Mouse (Mus musculus): ENCODE data around the gene Adcy4. TPM values are rescaled to one million over a fixed set of nuclear protein-coding genes. Genes with fewer than 3 reads are reported as not detected.

Gene Adcy4
- polyA plus RNA-seq, 1 experiment from 2014 or later: 8.9 TPM

DNA sequence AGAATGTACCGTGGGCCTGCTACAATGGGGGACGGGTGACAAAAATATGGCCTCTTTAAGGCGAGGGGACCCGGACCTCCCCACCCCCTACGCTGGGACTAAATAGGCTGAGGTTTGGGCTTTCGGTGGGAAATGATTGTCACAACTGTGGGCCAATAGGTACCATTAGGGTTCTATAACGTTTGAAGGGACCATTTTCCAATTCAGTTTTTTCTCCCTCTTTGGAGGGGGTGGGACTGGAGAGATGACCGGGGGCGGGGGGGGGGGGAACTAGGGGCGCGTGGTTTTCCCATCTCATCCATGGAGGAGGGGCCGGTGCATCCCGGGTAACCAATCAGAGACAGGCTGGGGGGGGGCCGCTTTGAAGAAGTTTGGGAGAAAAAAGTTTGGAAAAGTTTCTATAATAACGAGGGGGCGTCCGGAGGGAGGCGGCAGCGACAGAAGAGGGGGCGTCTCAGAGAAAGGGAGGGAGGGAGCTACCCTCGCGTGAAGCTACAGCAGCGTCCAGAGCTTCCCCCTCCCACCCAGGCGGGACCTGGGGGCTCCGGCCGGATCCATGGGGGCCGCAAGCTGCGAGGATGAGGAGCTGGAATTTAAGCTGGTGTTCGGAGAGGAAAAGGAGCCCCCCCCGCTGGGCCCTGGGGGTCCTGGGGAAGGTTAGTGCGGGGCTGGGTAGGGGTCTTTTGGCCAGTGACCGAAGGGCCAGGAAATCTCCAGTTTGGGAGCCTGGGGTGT is 40.8 kb upstream of the Adcy4 start:
- Histone ChIP-seq H3K4me1 (ENCODE audit: control insufficient read depth, insufficient read depth, low read length) (peaks cover 7% of the 10 kb centered on the region), H3K27me3 (ENCODE audit: control insufficient read depth, insufficient read depth, low read length) (peaks cover 4% of the 10 kb centered on the region), H3K9ac (ENCODE audit: low read length) (peak overlapping the region; percentile 67), H3K27ac (ENCODE audit: low read depth, low read length) (peak overlapping the region; percentile 83), H3K4me3 (ENCODE audit: low read depth, low read length) (peak overlapping the region; percentile 54), H3K9me3 (ENCODE audit: control insufficient read depth, low read length) (no peaks in the 10 kb centered on the region), H3K4me2 (ENCODE audit: low read depth) (peak overlapping the region; percentile 81), H3K36me3 (ENCODE audit: control insufficient read depth, insufficient read depth, low read length) (no peaks in the 10 kb centered on the region)
- ATAC-seq (ENCODE audit: insufficient read depth, low FRiP score, low TSS enrichment) (no peak), DNase-seq (ENCODE audit: low spot score) (peak; percentile 65)
- WGBS: under 1% methylated on average over 29 of the region's 32 CpGs

DNA sequence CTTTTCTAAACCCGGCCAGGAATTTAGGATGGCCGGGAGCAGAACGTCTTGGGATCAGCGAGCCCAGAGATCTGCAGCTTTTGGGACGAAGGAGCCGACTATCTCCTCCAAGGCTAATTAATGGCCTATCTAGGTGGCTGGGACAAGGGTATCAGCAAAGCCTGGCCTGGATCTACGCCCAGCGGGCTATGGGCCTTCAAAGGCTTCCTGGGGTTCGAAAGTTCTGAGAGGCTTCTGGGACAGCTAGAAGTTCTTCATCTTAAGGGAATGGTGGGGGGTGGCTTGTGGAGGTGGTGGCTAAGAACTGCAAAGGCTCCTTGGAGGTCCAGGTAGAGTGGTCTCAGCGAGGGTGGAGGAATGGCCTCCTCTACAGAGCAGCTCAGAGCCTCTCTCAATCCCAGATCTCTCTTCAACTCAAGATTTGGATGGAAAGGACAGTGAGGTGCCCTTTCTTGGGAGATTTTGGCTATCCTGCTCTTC is 40.1 kb upstream of the Adcy4 start:
- WGBS: under 1% methylated on average over 10 of the region's 10 CpGs
- Histone ChIP-seq H3K9me3 (ENCODE audit: control insufficient read depth, low read length) (no peaks in the 10 kb centered on the region), H3K4me2 (ENCODE audit: low read depth) (peak overlapping the region; percentile 81), H3K4me1 (ENCODE audit: control insufficient read depth, insufficient read depth, low read length) (peaks cover 7% of the 10 kb centered on the region), H3K36me3 (ENCODE audit: control insufficient read depth, insufficient read depth, low read length) (no peaks in the 10 kb centered on the region), H3K9ac (ENCODE audit: low read length) (peak overlapping the region; percentile 75), H3K27me3 (ENCODE audit: control insufficient read depth, insufficient read depth, low read length) (peaks cover 4% of the 10 kb centered on the region), H3K4me3 (ENCODE audit: low read depth, low read length) (peak overlapping the region; percentile 54), H3K27ac (ENCODE audit: low read depth, low read length) (peak overlapping the region; percentile 81)
- 0 out of 2 replicates have a peak, but pooled peaks have one; percentile 12 for ATAC-seq (ENCODE audit: insufficient read depth, low FRiP score, low TSS enrichment)
- DNase-seq (ENCODE audit: low spot score): peak; percentile 70

GRCm38 (mm10) chr14:55822991-55823762 is 39.3 kb upstream of the Adcy4 start, which contains the start of gene Nfatc4:
Nfatc4 (plus strand) TSS chr14:55823144.
- peak; percentile 75 for ATAC-seq (ENCODE audit: insufficient read depth, low FRiP score, low TSS enrichment)
- peaks cover 7% of the 10 kb centered on the region for H3K4me1 ChIP-seq (ENCODE audit: control insufficient read depth, insufficient read depth, low read length)
- H3K4me3 ChIP-seq (ENCODE audit: low read depth, low read length): peak within 1 kb of the TSS; percentile 54
- H3K27ac ChIP-seq (ENCODE audit: low read depth, low read length): peak within 1 kb of the TSS; percentile 81
- H3K4me2 ChIP-seq (ENCODE audit: low read depth): peak within 1 kb of the TSS; percentile 81
- no peaks in the 10 kb centered on the region for H3K9me3 ChIP-seq (ENCODE audit: control insufficient read depth, low read length)
- H3K36me3 ChIP-seq (ENCODE audit: control insufficient read depth, insufficient read depth, low read length): no peaks in the 10 kb centered on the region
- WGBS: under 1% methylated on average over 36 of the region's 46 CpGs
- peak; percentile 93 for DNase-seq (ENCODE audit: low spot score)
- H3K27me3 ChIP-seq (ENCODE audit: control insufficient read depth, insufficient read depth, low read length): peaks cover 4% of the 10 kb centered on the region
- peak within 1 kb of the TSS; percentile 75 for H3K9ac ChIP-seq (ENCODE audit: low read length)

- no peaks in the 10 kb centered on the region for H3K36me3 ChIP-seq (ENCODE audit: control insufficient read depth, insufficient read depth, low read length)
- WGBS: 10% methylated on average over 12 of the region's 13 CpGs
- DNase-seq (ENCODE audit: low spot score) (peak; percentile 80), ATAC-seq (ENCODE audit: insufficient read depth, low FRiP score, low TSS enrichment) (0 out of 2 replicates have a peak, but pooled peaks have one; percentile 40)
- H3K9me3 ChIP-seq (ENCODE audit: control insufficient read depth, low read length): no peaks in the 10 kb centered on the region
- peak overlapping the region; percentile 81 for H3K27ac ChIP-seq (ENCODE audit: low read depth, low read length)
- H3K4me1 ChIP-seq (ENCODE audit: control insufficient read depth, insufficient read depth, low read length): peaks cover 7% of the 10 kb centered on the region
- peaks cover 4% of the 10 kb centered on the region for H3K27me3 ChIP-seq (ENCODE audit: control insufficient read depth, insufficient read depth, low read length)
- peak overlapping the region; percentile 54 for H3K4me3 ChIP-seq (ENCODE audit: low read depth, low read length)
- H3K4me2 ChIP-seq (ENCODE audit: low read depth): peak overlapping the region; percentile 81
- peak overlapping the region; percentile 75; the same call in 1 of the 2 replicates for H3K9ac ChIP-seq (ENCODE audit: low read length)
Measured at GRCm38 (mm10) chr14:55822435-55822990, 38.6 kb upstream of the Adcy4 start.

- Histone ChIP-seq H3K9ac (ENCODE audit: low read length) (no peak overlapping the region), H3K9me3 (ENCODE audit: control insufficient read depth, low read length) (no peaks in the 10 kb centered on the region), H3K4me3 (ENCODE audit: low read depth, low read length) (no peak overlapping the region), H3K36me3 (ENCODE audit: control insufficient read depth, insufficient read depth, low read length) (no peaks in the 10 kb centered on the region), H3K4me2 (ENCODE audit: low read depth) (no peak overlapping the region), H3K27me3 (ENCODE audit: control insufficient read depth, insufficient read depth, low read length) (no peaks in the 10 kb centered on the region; the same call in 1 of the 2 replicates), H3K27ac (ENCODE audit: low read depth, low read length) (no peak overlapping the region), H3K4me1 (ENCODE audit: control insufficient read depth, insufficient read depth, low read length) (peaks cover 7% of the 10 kb centered on the region)
- ATAC-seq (ENCODE audit: insufficient read depth, low FRiP score, low TSS enrichment) (no peak), DNase-seq (ENCODE audit: low spot score) (no peak)
- WGBS: 85% methylated on average over 9 of the region's 9 CpGs
Measured at GRCm38 (mm10) chr14:55820576-55820975, 36.7 kb upstream of the Adcy4 start.

DNA sequence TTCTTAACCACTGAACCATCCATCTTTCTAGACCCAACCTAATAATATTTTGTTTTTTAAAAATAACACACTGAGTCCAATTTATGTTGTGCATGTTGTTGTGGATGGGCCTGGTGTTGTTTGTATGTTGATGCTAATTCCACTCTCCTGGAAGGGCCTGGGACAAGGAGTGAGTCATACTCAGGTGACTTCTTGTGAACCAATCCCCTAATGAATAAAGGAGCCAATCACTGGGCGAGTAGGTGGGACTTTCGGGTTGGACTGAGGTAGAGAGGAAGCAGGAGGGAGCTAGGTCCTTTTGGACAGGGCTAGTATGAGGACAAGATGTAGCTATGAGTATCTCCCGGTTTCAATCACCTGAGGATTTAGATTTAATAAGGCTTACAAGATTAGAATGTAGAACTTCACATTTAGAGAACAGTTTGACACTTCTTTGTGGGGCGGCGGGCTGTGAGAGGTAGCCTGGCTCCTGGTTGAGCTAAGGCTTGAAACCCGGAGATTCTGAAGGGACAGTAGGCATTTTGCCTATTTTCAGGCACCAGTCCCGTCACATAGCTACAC is 36.0 kb upstream of the Adcy4 start:
- 80% methylated on average over 7 of the region's 7 CpGs for WGBS
- DNase-seq (ENCODE audit: low spot score): no peak

DNA sequence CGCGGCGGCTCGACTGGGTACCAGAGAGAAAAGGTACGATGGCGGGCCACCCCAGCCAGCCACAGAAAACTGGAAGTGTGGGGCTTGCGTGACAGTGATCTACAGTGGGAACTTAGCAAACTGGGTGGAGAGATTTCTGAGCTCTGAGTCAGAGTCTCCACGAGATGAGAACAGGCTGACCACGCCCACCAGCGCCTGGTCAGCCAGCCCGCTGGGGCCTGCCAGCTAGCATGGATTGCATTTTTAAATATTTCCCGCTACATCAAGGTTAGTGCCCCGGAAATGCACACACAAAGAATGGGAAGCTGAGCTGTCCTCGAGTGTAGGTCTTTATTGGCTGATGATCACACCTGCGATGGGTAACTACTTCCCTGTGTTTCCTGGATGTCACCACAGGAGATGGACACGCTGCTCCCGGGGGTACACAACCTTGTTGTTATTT is 31.4 kb upstream of the Adcy4 start:
- H3K4me2 ChIP-seq (ENCODE audit: low read depth): peak overlapping the region; percentile 64
- peak overlapping the region; percentile 41 for H3K4me3 ChIP-seq (ENCODE audit: low read depth, low read length)
- H3K27ac ChIP-seq (ENCODE audit: low read depth, low read length): no peak overlapping the region
- WGBS: 30% methylated on average over 17 of the region's 17 CpGs
- peak overlapping the region; percentile 48 for H3K9ac ChIP-seq (ENCODE audit: low read length)
- no peaks in the 10 kb centered on the region for H3K4me1 ChIP-seq (ENCODE audit: control insufficient read depth, insufficient read depth, low read length)
- H3K9me3 ChIP-seq (ENCODE audit: control insufficient read depth, low read length): no peaks in the 10 kb centered on the region
- H3K27me3 ChIP-seq (ENCODE audit: control insufficient read depth, insufficient read depth, low read length): no peaks in the 10 kb centered on the region
- no peaks in the 10 kb centered on the region for H3K36me3 ChIP-seq (ENCODE audit: control insufficient read depth, insufficient read depth, low read length)
- ATAC-seq (ENCODE audit: insufficient read depth, low FRiP score, low TSS enrichment) (no peak), DNase-seq (ENCODE audit: low spot score) (peak; percentile 54)

More for the DNA sequence above, 36.0 kb upstream of the Adcy4 start:
- Histone ChIP-seq H3K4me2 (ENCODE audit: low read depth) (no peak overlapping the region), H3K9ac (ENCODE audit: low read length) (no peak overlapping the region), H3K4me3 (ENCODE audit: low read depth, low read length) (no peak overlapping the region), H3K27me3 (ENCODE audit: control insufficient read depth, insufficient read depth, low read length) (no peaks in the 10 kb centered on the region), H3K36me3 (ENCODE audit: control insufficient read depth, insufficient read depth, low read length) (no peaks in the 10 kb centered on the region), H3K27ac (ENCODE audit: low read depth, low read length) (no peak overlapping the region), H3K9me3 (ENCODE audit: control insufficient read depth, low read length) (no peaks in the 10 kb centered on the region), H3K4me1 (ENCODE audit: control insufficient read depth, insufficient read depth, low read length) (peaks cover 5% of the 10 kb centered on the region)
- no peak for ATAC-seq (ENCODE audit: insufficient read depth, low FRiP score, low TSS enrichment)

DNA sequence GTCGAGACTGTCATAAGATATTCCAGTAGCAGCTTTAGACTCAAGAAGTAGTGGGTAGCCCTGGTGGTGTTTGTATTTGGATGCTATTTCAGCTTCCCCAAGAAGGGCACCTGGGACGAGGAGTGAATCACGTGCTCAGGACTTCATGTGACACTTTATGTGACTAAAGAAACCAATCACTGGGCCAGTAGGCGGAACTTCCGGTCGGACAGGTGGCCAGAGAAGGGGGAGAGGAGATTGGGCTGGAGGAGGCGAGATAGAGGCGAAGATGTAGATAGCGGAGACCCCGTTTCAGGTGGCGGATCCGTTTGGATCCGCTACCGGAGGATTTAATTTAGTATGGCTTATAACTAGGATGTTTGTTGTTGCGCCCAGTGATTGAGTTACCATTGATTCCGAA is 31.0 kb upstream of the Adcy4 start:
- Histone ChIP-seq H3K4me3 (ENCODE audit: low read depth, low read length) (peak overlapping the region; percentile 41), H3K27ac (ENCODE audit: low read depth, low read length) (no peak overlapping the region), H3K27me3 (ENCODE audit: control insufficient read depth, insufficient read depth, low read length) (no peaks in the 10 kb centered on the region), H3K4me1 (ENCODE audit: control insufficient read depth, insufficient read depth, low read length) (no peaks in the 10 kb centered on the region), H3K4me2 (ENCODE audit: low read depth) (peak overlapping the region; percentile 64), H3K9me3 (ENCODE audit: control insufficient read depth, low read length) (no peaks in the 10 kb centered on the region), H3K9ac (ENCODE audit: low read length) (peak overlapping the region; percentile 48), H3K36me3 (ENCODE audit: control insufficient read depth, insufficient read depth, low read length) (no peaks in the 10 kb centered on the region)
- DNase-seq (ENCODE audit: low spot score) (peak; percentile 66), ATAC-seq (ENCODE audit: insufficient read depth, low FRiP score, low TSS enrichment) (peak; percentile 38)
- WGBS: 20% methylated on average over 16 of the region's 16 CpGs

Data from neural tube, embryonic 11.5 days (tissue).